Mouse (Mus musculus) C2C12 (cell line): ENCODE measurements around the gene Npw.

Source experiments
- CTCF ChIP-seq: IDR thresholded peaks from one replicate; pipeline ENCODE4 v1.5.1; 2011; ENCODE audit not compliant: control insufficient read depth, insufficient read depth, insufficient read length
- MAX ChIP-seq: IDR thresholded peaks from one replicate; pipeline ENCODE4 v1.6.1; 2011; ENCODE audit warnings: mild to moderate bottlenecking, control low read depth

- no peak for TF ChIP-seq CTCF
- TF ChIP-seq MAX = no peak
Observed at GRCm38 (mm10) chr17:24638840-24639239, 19.4 kb downstream of the Npw start.
